Mouse (Mus musculus) embryonic facial prominence, embryonic 14.5 days (tissue): ENCODE results near the gene Hist1h4b. TPM values are rescaled to one million over a fixed set of nuclear protein-coding genes. Genes with fewer than 3 reads are reported as not detected.

Experiments
- ATAC-seq: fragments of 200-750 bp; cut with Nextera tagmentation; 2 replicates; pipeline ENCODE4 v1.8.0; 2017; ENCODE audit warnings: low read depth, moderate number of reproducible peaks, moderate TSS enrichment
- DNase-seq: peaks from one replicate; pipeline ENCODE4 v3.0.0-alpha.2; 2015; ENCODE audit warnings: low spot score
- H3K27ac ChIP-seq: fragments of 300-500 bp; sonication (generic); replicated peaks from 2 replicates; pipeline ENCODE4 v1.5.1; 2014; ENCODE audit warnings: low read depth, mild to moderate bottlenecking, low read length, moderate library complexity
- H3K27me3 ChIP-seq: fragments of 300-500 bp; sonication (generic); replicated peaks from 2 replicates; pipeline ENCODE4 v1.6.1; 2014; ENCODE audit warnings: low read length; ENCODE audit not compliant: control insufficient read depth, insufficient read depth
- H3K36me3 ChIP-seq: fragments of 300-500 bp; sonication (generic); 2 replicates; pipeline ENCODE4 v1.6.1; 2014; ENCODE audit warnings: low read length, mixed read lengths; ENCODE audit not compliant: control insufficient read depth, insufficient read depth
- H3K4me1 ChIP-seq: fragments of 300-500 bp; sonication (generic); 2 replicates; pipeline ENCODE4 v1.6.1; 2014; ENCODE audit warnings: antibody characterized with exemption, low read length; ENCODE audit not compliant: control insufficient read depth, insufficient read depth
- H3K4me2 ChIP-seq: fragments of 300-500 bp; sonication (generic); 2 replicates; pipeline ENCODE4 v1.6.1; 2014; ENCODE audit warnings: low read depth, mild to moderate bottlenecking, low read length, moderate library complexity, mixed read lengths
- H3K4me3 ChIP-seq: fragments of 300-500 bp; sonication (generic); 2 replicates; pipeline ENCODE4 v1.5.1; 2014; ENCODE audit warnings: low read depth, mild to moderate bottlenecking, low read length
- H3K9ac ChIP-seq: fragments of 300-500 bp; sonication (generic); 2 replicates; pipeline ENCODE4 v1.6.1; 2014; ENCODE audit warnings: low read depth, mild to moderate bottlenecking, low read length, moderate library complexity, mixed read lengths
- H3K9me3 ChIP-seq: fragments of 300-500 bp; sonication (generic); 2 replicates; pipeline ENCODE4 v1.6.1; 2016; ENCODE audit warnings: low read length; ENCODE audit not compliant: control insufficient read depth
- WGBS: fragments of 180-500 bp; shearing (Covaris S2); extraction: QIAGEN DNeasy Blood & Tissue Kit; methylation state at CpG from one replicate; pipeline ENCODE4 v1.1.7; 2014; 5-methylcytosine and 5-hydroxymethylcytosine counted together
- microRNA-seq: library from miRNA; unstranded; fragments of <30 nt; microRNA quantifications from one replicate; pipeline ENCODE4, GENCODE M21; 2016; ENCODE audit warnings: borderline number of aligned reads
- polyA plus RNA-seq: library from polyadenylated mRNA; unstranded; fragments of >200 nt; fragmentation: Nextera tagmentation; extraction: Ambion mirVana; gene quantifications from 2 replicates; pipeline ENCODE4 v1.2.1, GENCODE M21; 2014

Gene Hist1h4b
- polyA plus RNA-seq, 1 experiment from 2014 or later, result 4.7 TPM

- H3K36me3 ChIP-seq, result no peaks in the 10 kb centered on the region
- H3K27ac ChIP-seq, result no peak overlapping the region
- ATAC-seq, result no peak
- H3K9me3 ChIP-seq, result no peaks in the 10 kb centered on the region
- H3K9ac ChIP-seq, result no peak overlapping the region
- no peaks in the 10 kb centered on the region for H3K27me3 ChIP-seq
- DNase-seq, result no peak
- no peaks in the 10 kb centered on the region for H3K4me1 ChIP-seq
- H3K4me2 ChIP-seq, result no peak overlapping the region
- WGBS, result 80% methylated on average over 2 of the region's 2 CpGs
- no peak overlapping the region for H3K4me3 ChIP-seq
These were observed 47.7 kb downstream of the Hist1h4b start for GRCm38 (mm10) chr13:23804532-23804931.

GRCm38 (mm10) chr13:23806422-23807052, 49.7 kb downstream of the Hist1h4b start, which contains the start of gene Slc17a2:
TSS of gene Slc17a2 (plus strand) at chr13:23806993.
- WGBS, result 82% methylated on average over 15 of the region's 15 CpGs
- DNase-seq, result no peak
- H3K4me2 ChIP-seq, result no peak within 1 kb of the TSS
- no peaks in the 10 kb centered on the region for H3K9me3 ChIP-seq
- no peak within 1 kb of the TSS for H3K9ac ChIP-seq
- no peak within 1 kb of the TSS for H3K27ac ChIP-seq
- H3K36me3 ChIP-seq, result no peaks in the 10 kb centered on the region
- no peaks in the 10 kb centered on the region for H3K27me3 ChIP-seq
- no peaks in the 10 kb centered on the region for H3K4me1 ChIP-seq
- no peak within 1 kb of the TSS for H3K4me3 ChIP-seq
- ATAC-seq, result no peak

Small RNA genes lying within 50 kb of the gene (microRNA-seq; reads per million reads assigned to microRNA genes)
- gene Gm44314, result not detected
- gene Gm44484, result not detected

Other genes starting within 250 kb of the Hist1h4b start
- 5.1 and 5.6 TPM in 2 replicates for gene Hist1h4h, start 226.0 kb upstream of the Hist1h4b start, polyA plus RNA-seq
- 5.2 and 7.0 TPM in 2 replicates for gene Hist1h2af, start 223.1 kb upstream of the Hist1h4b start, polyA plus RNA-seq
- 3.7 and 4.1 TPM in 2 replicates for gene Hist1h3g, start 221.6 kb upstream of the Hist1h4b start, polyA plus RNA-seq
- gene Hist1h2bh, start 213.6 kb upstream of the Hist1h4b start, polyA plus RNA-seq, result 0.76 and 0.77 TPM in 2 replicates
- 0.71 and 1.0 TPM in 2 replicates for gene Hist1h3f, start 213.0 kb upstream of the Hist1h4b start, polyA plus RNA-seq
- 0.84 and 0.88 TPM in 2 replicates for gene Hist1h4f, start 205.4 kb upstream of the Hist1h4b start, polyA plus RNA-seq
- gene Hist1h1d, start 203.8 kb upstream of the Hist1h4b start, polyA plus RNA-seq, result 0.60 TPM in 2 replicates
- 4.4 and 6.1 TPM in 2 replicates for gene Hist1h3e, start 194.6 kb upstream of the Hist1h4b start, polyA plus RNA-seq
- gene Hist1h2ae, start 185.8 kb upstream of the Hist1h4b start, polyA plus RNA-seq, result 93.4 and 108 TPM in 2 replicates
- 5.1 and 5.3 TPM in 2 replicates for gene Hist1h2bg, start 185.6 kb upstream of the Hist1h4b start, polyA plus RNA-seq
- 3.6 and 4.1 TPM in 2 replicates for gene Hist1h2bf, start 182.8 kb upstream of the Hist1h4b start, polyA plus RNA-seq
- 1.6 and 2.8 TPM in 2 replicates for gene Hist1h2ad, start 182.6 kb upstream of the Hist1h4b start, polyA plus RNA-seq
- gene Hist1h3d, start 181.2 kb upstream of the Hist1h4b start, polyA plus RNA-seq, result 5.2 and 7.2 TPM in 2 replicates
- gene Hist1h4d, start 175.4 kb upstream of the Hist1h4b start, polyA plus RNA-seq, result 74.5 and 84.0 TPM in 2 replicates
- 1.5 and 2.2 TPM in 2 replicates for gene Hist1h2be, start 135.9 kb upstream of the Hist1h4b start, polyA plus RNA-seq
- 12.8 and 15.7 TPM in 2 replicates for gene Hist1h1e, start 134.5 kb upstream of the Hist1h4b start, polyA plus RNA-seq
- 1.2 and 1.3 TPM in 2 replicates for gene Hist1h2ac, start 73.1 kb upstream of the Hist1h4b start, polyA plus RNA-seq
- 52.7 and 78.2 TPM in 2 replicates for gene Hist1h2bc, start 72.8 kb upstream of the Hist1h4b start, polyA plus RNA-seq
- gene Hist1h1t, start 61.2 kb upstream of the Hist1h4b start, polyA plus RNA-seq, result 0.19 and 0.31 TPM in 2 replicates
- 5.7 and 5.8 TPM in 2 replicates for gene Hist1h4c, start 58.6 kb upstream of the Hist1h4b start, polyA plus RNA-seq
- gene Hfe, start 46.2 kb upstream of the Hist1h4b start, polyA plus RNA-seq, result 9.6 and 10.3 TPM in 2 replicates
- gene Hist1h1c, start 18.2 kb upstream of the Hist1h4b start, polyA plus RNA-seq, result 36.1 and 37.8 TPM in 2 replicates
- gene Hist1h3c, start 11.4 kb upstream of the Hist1h4b start, polyA plus RNA-seq, result 5.1 and 7.5 TPM in 2 replicates
- gene Hist1h2bb, start 10.3 kb upstream of the Hist1h4b start, polyA plus RNA-seq, result 1.2 and 2.1 TPM in 2 replicates
- gene Hist1h2ab, start 5.9 kb upstream of the Hist1h4b start, polyA plus RNA-seq, result 30.2 and 32.6 TPM in 2 replicates
- gene Hist1h3b, start 4.7 kb upstream of the Hist1h4b start, polyA plus RNA-seq, result 6.6 and 11.5 TPM in 2 replicates
- gene Hist1h4a, start 4.2 kb downstream of the Hist1h4b start, polyA plus RNA-seq, result 0.68 and 0.74 TPM in 2 replicates
- gene Hist1h3a, start 5.4 kb downstream of the Hist1h4b start, polyA plus RNA-seq, result 3.7 and 4.9 TPM in 2 replicates
- gene Hist1h1a, start 6.7 kb downstream of the Hist1h4b start, polyA plus RNA-seq, result 3.2 and 3.5 TPM in 2 replicates
- gene Trim38, start 12.9 kb downstream of the Hist1h4b start, polyA plus RNA-seq, result 0.31 TPM in 1 of 2 replicates, not detected in the other
- not detected in 2 replicates for gene Slc17a2, start 50.0 kb downstream of the Hist1h4b start, polyA plus RNA-seq
- 0.52 and 0.56 TPM in 2 replicates for gene Slc17a3, start 82.4 kb downstream of the Hist1h4b start, polyA plus RNA-seq
- gene Slc17a1, start 110.7 kb downstream of the Hist1h4b start, polyA plus RNA-seq, result not detected in 2 replicates
- 0.10 TPM in 1 of 2 replicates, not detected in the other for gene Slc17a4, start 158.0 kb downstream of the Hist1h4b start, polyA plus RNA-seq
- not detected in 2 replicates for gene Hist1h2ba, start 177.1 kb downstream of the Hist1h4b start, polyA plus RNA-seq
- gene Hist1h2aa, start 177.4 kb downstream of the Hist1h4b start, polyA plus RNA-seq, result not detected in 2 replicates
- gene Scgn, start 234.2 kb downstream of the Hist1h4b start, polyA plus RNA-seq, result 0.32 and 0.38 TPM in 2 replicates